Mouse (Mus musculus) right cerebral cortex, postnatal 14 days (tissue): Measurements from ENCODE around the gene Fosl2.

Experiments
- DNase-seq: peaks from one replicate; pipeline ENCODE4 v3.0.0; 2022

Fosl2 gene

DNA sequence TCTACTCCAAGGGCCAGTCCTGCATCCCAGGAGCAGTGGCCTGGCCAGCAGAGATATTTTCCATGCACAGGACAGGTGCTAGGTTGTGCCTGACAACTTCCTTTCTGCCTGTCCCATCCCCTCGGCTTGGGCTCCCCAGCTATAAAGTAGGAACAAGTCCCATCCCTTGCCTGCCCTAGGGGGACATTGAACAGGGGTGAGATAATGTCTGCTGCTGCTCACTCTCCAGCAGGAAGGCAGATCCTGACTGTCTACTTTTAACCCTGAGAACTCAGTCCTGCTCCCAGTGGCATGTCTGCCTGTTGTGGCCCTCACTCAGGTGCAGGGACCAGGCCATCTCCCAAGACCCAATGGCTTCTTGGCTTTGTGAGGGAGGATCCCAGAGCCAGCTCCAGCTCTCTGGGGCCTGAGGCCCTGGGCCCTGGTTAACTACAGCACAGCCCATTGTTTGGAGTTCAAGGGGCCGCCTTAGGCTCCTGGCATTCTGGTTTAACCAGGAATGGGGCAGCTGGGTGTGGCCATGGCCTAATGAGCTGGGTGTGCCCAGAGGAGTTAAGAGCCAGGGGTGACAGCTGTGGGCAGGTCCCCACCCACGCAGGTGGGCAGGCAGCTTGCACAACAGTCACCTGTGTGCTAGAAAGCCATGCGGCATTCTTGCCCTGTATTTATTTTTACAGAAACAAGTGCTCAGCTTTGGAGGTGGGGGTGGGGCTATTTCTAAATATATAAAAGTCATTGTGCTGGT lies 47.5 kb downstream of the Fosl2 start:
- no peak for DNase-seq

- DNase-seq = no peak
Measured at GRCm38 (mm10) chr5:32187717-32188116, 52.1 kb downstream of the Fosl2 start.

GRCm38 (mm10) chr5:32191259-32191658 lies 55.7 kb downstream of the Fosl2 start:
- no peak for DNase-seq

GRCm38 (mm10) chr5:32192016-32192845 lies 56.6 kb downstream of the Fosl2 start:
- no peak for DNase-seq

DNA sequence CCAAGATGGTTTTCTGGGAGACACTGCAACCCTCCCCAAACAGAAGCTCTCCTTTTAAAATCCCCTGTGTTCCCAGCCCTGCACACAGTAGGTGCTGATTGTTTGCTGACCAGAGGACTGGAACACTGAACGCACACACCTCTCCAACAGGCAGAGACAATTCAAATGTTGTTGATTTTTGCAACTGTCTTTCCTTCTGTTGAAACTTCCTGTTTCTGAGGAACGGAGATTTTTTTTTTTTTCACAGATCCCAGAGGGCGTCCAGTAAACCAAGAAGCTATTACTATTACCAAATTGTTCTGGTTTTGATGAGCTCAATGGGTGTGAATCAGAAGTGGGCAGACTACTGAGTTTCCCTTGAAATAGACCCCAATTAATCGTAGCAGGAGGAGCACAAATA lies 58.6 kb downstream of the Fosl2 start:
- no peak for DNase-seq

DNA sequence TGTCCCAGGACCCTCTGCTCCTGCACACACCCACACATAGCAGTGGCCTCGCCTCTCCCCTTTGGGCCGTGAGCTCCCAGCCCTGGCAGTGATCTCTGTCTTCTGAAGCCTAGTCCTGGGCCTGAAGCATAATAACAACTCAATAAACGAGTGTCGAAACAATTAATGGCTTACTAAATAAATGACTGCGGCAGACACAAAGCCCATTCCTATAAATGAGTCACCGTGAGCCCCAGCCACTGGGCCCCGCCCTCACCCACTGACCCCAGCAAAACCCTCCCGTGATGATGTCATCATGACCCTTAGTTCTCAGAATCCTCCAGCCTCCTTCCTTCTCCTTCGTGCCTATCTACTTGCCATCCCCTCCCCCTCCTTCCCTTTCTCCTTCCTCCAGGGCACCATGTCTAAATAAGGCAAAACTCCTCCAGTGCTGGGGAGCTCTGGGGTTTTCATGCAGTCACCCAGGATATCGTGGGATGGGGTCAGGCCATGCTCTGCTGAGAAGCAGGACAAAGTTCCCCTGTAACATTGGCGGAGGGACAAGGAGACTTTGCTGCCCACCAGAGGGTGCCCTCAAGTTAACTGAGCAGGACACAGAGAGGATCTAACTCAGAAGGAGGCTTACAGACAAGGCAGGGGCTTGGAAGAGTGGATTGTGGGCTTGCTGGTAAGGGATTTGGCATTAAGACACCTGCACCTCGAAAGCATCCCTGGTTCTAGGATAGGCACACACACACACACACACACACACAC lies 60.4 kb downstream of the Fosl2 start:
- no peak for DNase-seq

DNA sequence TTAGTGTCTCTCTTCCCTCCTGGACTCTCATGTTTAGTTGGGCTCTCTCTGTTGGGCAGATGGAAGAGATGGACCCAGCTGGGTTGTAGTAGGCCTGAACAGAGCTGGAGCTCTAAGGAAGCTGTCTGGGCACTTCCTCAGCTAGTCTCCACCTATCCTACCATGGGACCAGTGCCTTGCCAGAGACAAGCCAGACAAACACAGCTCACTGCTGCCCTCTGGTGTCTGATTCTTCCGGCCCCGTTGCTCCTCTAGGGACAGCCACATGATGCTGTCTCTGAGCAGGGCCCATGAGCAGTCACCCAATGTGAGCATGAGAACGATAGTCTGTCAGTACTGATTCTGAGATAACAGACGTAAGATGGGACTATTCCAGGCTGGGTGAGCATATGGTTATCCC lies 62.1 kb downstream of the Fosl2 start:
- peak; percentile 89 for DNase-seq

GRCm38 (mm10) chr5:32199136-32199535 lies 63.5 kb downstream of the Fosl2 start:
- DNase-seq = no peak

DNA sequence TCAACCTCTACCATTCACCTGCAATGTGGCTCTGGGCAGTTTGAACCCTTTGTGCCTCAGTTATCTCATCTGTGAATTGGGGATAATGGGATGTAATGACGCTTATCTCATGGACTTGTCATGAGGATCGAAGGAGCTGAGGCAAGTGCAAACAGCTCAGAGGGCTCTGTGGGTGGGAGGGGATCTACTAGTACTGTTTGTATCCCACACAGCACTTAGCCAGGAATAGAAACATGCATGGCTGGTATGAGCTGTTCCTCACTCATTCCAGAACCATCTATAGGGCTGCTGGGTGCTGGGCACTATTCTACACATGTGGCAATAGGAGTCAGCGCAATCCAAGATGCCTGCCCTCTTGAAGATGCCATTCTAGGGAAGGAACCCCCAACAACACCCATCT lies 64.0 kb downstream of the Fosl2 start:
- no peak for DNase-seq

DNA sequence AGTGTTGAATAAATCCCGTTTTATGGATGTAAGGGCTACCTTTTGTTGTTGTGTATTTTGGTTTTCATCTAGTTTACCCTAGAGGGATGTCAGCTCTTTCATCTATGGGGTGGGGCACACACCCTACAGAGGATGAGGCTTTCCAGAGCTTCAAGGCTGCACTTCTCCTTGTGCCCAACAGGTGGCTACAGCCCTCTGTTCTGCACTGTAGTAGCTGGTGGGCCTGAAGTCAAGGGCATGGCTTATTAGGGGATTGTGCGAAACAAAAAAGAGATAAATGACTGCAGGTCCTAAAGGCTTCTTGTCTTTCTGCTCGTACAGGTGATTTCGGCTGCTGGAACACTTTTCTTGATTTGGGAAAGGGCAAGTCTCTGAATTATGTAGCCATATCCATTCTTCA lies 69.1 kb downstream of the Fosl2 start:
- no peak for DNase-seq

- DNase-seq = no peak
Measured at GRCm38 (mm10) chr5:32206726-32207125, 71.1 kb downstream of the Fosl2 start.
